Mouse (Mus musculus) lung, postnatal 36 days (tissue): ENCODE data around the gene Ehd3.

Source experiments
- DNase-seq: peaks from one replicate; pipeline ENCODE4 v3.0.0; 2022; ENCODE audit warnings: mixed read lengths

Gene Ehd3

GRCm38 (mm10) chr17:73803521-73804184 is at the start of gene Ehd3:
Ehd3 (plus strand) TSS chr17:73804134.
- DNase-seq = no peak

DNA sequence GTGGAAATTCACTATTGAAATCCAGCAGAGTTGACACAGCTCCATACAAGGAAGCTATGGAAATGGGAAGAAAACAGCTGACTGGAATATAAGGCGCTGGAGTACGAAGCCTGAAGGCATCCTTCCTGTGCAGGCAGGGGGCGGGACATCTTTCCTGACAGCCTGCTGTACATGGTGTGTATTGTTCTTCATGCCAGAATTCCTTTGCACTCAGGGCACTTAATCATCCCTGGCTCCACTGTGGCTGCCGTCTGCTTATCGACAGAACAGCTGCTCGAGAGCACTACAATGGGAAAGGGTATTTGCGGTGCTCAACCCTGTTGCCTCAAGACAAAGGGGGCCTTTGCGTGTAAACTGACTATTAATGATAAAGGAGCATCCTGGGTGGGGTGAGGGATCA is 33.0 kb upstream of the Ehd3 start:
- no peak for DNase-seq

- DNase-seq = no peak
These were observed 17.2 kb upstream of the Ehd3 start for GRCm38 (mm10) chr17:73786642-73787311.

GRCm38 (mm10) chr17:73790284-73791020 is 13.5 kb upstream of the Ehd3 start:
- no peak for DNase-seq

DNA sequence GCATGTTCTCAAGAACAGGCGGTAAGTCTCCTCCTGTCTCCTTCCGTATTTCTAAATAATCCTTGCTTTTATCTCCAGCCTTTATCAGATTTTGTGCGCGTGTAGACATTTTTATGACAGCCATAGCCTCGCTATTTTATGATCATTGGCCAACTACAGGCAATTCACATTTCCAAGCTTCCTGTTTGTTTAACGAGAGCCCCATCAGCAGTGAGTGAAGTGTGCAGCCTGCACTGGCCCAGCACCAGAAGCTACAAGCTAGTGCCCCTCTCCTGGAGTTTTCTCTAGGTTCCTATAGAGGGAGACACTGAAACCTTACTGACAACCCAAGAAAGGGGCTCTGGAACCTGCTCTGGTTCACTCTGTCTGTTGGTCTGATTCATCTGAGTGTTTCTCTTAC is 7.1 kb upstream of the Ehd3 start:
- DNase-seq = no peak

DNA sequence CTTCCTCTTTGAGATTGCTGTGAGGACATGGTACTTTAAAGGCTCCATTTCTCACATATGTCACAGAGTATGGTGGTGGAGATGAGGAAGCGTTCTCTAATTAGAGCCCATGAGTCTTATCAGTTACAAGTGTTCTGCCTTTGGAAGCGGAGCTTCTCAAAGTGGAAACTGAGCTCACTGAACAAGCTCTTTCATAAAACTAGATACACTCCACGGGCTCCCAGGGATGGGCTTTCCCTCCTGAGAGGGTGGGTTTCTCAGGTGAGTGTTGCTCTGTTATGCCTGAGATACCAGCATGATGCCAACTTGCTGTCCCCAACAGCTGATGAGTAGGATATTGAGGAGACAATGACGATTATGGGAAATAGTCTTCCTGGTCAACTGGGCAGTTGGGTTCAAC is 6.2 kb upstream of the Ehd3 start:
- DNase-seq = no peak

GRCm38 (mm10) chr17:73804592-73805271 is 798 bp downstream of the Ehd3 start:
- peak; percentile 91 for DNase-seq

DNA sequence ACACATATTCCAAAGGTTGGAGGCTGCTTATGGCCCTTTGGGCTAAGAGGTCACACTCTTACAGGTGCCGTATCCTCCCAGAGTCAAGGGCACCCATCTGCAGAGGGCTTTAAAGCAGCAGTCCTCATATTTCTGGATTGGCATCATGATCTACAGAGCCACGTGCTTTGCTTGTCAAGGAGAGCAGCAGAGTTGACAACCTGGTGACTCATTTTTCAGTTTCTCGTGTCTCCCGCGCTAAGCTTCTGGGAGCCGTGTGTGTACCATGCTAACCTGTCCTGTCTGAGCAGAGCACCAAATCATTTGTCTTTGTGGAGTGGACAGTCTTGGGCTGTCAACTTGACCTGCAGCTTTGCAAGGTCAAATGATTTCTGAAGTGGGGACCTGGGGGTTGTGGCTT is 2.4 kb downstream of the Ehd3 start:
- no peak for DNase-seq

- DNase-seq = no peak
These were observed 3.3 kb downstream of the Ehd3 start for GRCm38 (mm10) chr17:73807211-73807610.

GRCm38 (mm10) chr17:73808431-73808830 is 4.5 kb downstream of the Ehd3 start:
- DNase-seq = peak; percentile 68

GRCm38 (mm10) chr17:73810801-73811200 is 6.9 kb downstream of the Ehd3 start:
- peak; percentile 17 for DNase-seq

DNA sequence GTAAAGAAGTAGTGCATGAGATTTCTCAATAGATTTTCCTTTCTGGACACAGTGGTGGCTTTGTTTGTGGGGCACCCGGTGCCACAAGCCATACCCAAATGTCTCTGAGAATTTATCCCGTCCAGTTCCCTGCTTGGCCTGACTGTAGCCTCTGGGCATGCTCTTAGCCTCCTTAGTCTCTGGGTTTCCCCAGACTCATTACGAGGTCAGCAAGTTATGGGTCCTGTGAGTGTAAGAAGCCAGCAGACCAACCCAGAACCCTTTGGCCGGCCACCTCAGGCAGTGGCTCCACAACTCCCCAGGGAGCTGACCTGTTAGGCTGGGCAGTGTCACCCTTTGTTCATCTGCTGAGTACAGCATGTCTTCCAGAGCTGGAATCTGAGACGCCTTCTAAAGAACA is 7.6 kb downstream of the Ehd3 start:
- peak; percentile 67 for DNase-seq

- DNase-seq = peak; percentile 26
These were observed 9.2 kb downstream of the Ehd3 start for GRCm38 (mm10) chr17:73813031-73813660.

- DNase-seq = peak; percentile 20
These were observed 10.7 kb downstream of the Ehd3 start for GRCm38 (mm10) chr17:73814500-73815190.

- no peak for DNase-seq
These were observed 13.9 kb downstream of the Ehd3 start for GRCm38 (mm10) chr17:73817697-73818380.

GRCm38 (mm10) chr17:73818936-73819335 is 15.0 kb downstream of the Ehd3 start:
- DNase-seq = no peak

DNA sequence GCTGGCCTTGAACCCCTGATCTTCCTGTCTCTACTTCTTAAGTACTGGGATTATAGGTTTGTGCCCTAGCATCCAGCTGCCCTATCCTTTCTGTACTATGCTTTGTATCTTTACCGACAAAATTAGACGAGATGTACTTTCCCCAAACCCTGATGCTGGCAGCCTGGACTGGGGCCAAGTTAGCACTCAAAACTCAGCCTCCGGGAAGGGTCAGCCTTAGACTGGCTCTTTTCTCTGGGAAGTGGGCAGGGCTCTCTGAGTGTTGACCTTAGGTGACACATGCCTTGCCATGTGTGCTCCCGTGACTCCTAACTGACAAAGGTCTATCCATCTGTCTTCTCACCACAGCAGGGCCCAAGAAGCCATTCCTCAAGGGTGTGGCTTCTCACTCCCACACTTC is 16.8 kb downstream of the Ehd3 start:
- DNase-seq = peak; percentile 46

GRCm38 (mm10) chr17:73822255-73822654 is 18.3 kb downstream of the Ehd3 start:
- DNase-seq = no peak

DNA sequence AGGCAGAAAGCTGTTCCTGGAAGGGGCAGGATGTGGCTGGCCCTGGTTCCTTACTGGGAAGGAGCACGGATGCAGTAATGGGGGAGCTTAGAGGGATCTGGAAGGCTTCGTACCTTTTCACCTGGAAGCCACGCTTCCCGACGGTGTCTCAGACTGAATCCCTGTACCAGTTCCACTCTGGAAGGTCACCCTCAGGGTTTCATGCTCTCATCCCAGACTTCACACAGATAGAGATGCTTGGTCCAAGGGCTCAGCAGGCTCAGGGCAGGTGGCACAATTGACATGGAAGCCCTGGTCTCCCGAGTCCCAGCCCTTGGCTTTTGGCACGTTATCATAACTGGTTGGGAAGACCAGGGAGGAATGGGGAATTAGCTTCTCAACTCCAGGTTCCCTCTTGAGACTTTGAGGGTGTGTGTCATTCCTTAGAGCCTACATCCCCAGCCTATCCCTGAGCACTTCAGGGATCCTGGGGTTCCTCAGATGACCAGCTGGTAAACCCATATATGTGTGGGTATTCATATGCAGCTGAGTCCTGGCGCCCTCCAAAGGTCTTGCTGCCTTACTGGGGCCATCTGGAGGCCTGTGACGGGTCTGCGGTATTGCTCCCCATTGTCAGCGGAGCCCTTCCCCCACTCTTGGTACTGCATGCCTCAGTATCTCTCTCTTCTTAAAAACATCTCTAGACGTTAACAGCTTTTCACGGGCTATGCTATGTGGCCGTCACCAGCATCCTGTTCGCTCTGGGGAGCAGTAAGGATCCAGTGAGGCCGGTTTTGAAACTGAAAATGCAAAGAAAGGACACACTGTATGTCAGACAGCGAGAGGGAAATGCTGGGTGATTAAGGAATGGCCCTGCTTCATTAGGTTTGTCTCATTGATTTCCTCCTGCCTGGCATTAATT is 19.4 kb downstream of the Ehd3 start:
- DNase-seq = no peak

GRCm38 (mm10) chr17:73824022-73824340 is 20.0 kb downstream of the Ehd3 start:
- no peak for DNase-seq

DNA sequence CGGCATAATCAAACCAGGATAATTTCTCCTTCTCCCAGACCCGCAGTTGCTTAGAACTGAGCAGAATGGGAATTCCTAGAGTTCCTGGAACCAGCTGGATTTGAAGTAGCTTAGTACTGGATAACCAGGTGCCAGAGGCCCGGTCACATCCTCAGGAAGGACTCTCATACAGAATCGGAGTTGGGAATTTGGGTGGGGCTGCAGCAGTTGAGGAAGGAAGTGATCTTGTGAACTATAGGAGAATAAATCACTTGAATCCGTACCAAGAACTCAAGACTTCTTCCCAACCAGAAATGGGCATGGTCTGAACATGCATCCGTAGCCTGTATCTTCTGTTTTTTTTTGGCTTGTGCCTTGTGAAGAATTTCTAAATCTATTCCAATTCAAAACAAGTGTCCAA is 22.2 kb downstream of the Ehd3 start:
- DNase-seq = no peak
